Mouse (Mus musculus) erythroblast, embryonic 14.5 days (primary cell): ENCODE measurements around the gene Ltbp1. TPM values are rescaled to one million over a fixed set of nuclear protein-coding genes. Genes with fewer than 3 reads are reported as not detected.

Source experiments
- H3K27me3 ChIP-seq: 2 replicates; pipeline ENCODE4 v1.6.1; 2012; ENCODE audit warnings: inconsistent platforms; ENCODE audit not compliant: control insufficient read depth
- H3K36me3 ChIP-seq: 2 replicates; pipeline ENCODE4 v1.6.1; 2012; ENCODE audit warnings: mild to moderate bottlenecking, inconsistent platforms; ENCODE audit not compliant: control insufficient read depth
- H3K4me1 ChIP-seq: 2 replicates; pipeline ENCODE4 v1.6.1; 2012; ENCODE audit warnings: inconsistent platforms; ENCODE audit not compliant: control insufficient read depth
- H3K4me3 ChIP-seq: replicated peaks from 2 replicates; pipeline ENCODE3; 2012; ENCODE audit warnings: moderate library complexity, mild to moderate bottlenecking, inconsistent platforms
- H3K9me3 ChIP-seq: 2 replicates; pipeline ENCODE4 v1.6.1; 2012; ENCODE audit warnings: low read length, inconsistent platforms, mixed read lengths; ENCODE audit not compliant: control insufficient read depth
- GATA1 ChIP-seq: IDR thresholded peaks from 2 replicates; pipeline ENCODE4 v1.6.1; 2012; ENCODE audit warnings: low read length, inconsistent platforms, mixed read lengths
- TAL1 ChIP-seq: IDR thresholded peaks from 3 replicates; pipeline ENCODE4 v1.6.1; 2012; ENCODE audit warnings: low read length, inconsistent platforms, mixed read lengths
- polyA plus RNA-seq: library from polyadenylated mRNA; stranded (reverse); fragments of >175 nt; gene quantifications from 2 replicates; pipeline ENCODE4 v1.2.3, GENCODE M21; 2012

Gene Ltbp1
- polyA plus RNA-seq, 1 experiment: 0.06 TPM

DNA sequence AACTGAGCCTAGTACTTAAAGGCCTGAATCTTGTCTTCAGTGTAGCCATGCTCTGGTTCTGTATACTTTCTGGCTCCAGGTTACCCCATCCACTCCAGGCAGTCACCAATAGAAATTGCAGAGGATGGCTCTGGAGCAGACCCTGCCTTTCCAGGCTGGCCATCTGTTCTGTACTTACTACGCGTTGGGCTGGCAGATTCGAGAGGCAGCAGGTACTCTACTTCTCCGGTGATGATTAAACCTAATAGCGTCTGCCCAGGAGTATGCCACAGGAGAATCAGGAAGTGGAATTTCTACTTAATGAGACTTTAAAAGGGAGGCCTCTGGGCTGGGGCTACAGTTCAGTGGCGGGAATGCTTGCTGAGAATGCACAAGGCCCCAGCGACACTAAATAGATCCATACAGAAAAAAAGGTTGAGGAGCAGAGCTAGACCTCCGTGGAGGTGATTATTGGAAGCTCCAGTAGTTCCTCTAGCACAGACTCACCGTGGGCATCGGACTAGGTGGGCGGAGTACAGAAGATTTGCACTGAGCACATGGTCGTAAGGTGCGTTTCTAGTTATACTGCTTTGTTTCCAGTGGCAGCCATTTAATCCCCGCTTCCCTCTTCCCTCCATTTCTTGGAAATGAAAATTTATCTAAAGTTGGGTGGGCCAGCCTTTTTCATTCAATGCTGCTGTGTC lies 177.1 kb downstream of the Ltbp1 start:
- H3K4me1 ChIP-seq: no peaks in the 10 kb centered on the region
- H3K9me3 ChIP-seq: no peaks in the 10 kb centered on the region
- no peak overlapping the region for H3K4me3 ChIP-seq
- TF ChIP-seq TAL1 (no peak), GATA1 (no peak)
- no peaks in the 10 kb centered on the region for H3K27me3 ChIP-seq
- H3K36me3 ChIP-seq: no peaks in the 10 kb centered on the region

DNA sequence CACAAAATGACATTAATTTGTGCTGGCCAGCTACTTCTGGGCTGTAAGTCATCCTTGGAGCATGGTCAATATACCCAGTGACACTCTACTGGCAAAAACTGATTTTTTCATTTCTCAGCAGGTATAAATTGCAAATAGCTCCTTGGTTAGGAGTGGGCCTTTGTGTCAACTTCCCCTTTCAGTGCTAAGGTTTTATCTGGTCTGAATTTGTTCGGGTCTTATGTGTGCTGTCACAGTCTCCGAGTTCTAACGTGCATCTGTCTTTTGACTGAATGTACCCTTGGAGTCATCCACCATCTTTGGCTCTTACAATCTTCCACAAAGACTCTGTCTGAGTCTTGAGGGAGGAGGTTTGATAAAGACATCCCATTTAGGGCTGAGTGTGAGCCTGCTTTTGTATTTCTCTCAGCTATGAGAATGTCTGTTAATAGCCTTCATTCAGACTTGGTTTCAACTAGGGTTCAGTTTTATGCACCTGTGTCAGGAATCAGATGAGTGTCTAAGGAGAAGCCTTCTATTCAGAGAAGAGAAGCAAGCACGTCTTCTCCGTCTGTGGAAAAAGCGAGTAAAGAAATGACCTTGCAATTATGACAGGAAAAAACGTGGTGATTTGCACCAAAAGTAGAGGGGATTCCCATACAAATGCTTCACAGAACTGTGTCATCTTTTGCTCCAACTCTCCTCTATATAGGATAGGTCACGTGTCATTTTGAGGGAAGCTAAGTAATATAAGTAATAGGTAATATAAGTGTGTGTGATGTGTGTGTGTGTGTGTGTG lies 181.6 kb downstream of the Ltbp1 start:
- TF ChIP-seq GATA1 (no peak), TAL1 (no peak)
- Histone ChIP-seq H3K9me3 (no peaks in the 10 kb centered on the region), H3K4me1 (no peaks in the 10 kb centered on the region), H3K4me3 (no peak overlapping the region), H3K36me3 (no peaks in the 10 kb centered on the region), H3K27me3 (no peaks in the 10 kb centered on the region)

DNA sequence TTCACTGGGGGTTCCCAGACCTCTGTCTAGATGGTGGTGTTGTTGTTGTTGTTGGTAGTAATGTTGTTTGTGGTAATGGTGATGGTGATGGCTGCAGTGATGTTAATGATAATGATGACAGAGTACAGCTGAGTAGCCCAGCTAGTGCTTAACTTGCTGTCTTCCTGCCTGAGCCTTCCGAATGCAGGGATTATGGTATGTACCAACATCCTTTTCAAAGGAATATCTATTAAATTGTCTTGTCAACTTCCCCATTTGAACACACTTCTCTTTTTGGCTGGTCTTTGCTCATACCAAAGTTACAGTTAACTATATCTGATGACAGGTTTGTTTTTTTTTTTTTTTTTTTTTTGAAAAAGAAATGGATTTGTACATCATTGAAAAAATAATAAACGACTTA lies 191.6 kb downstream of the Ltbp1 start:
- no peak overlapping the region for H3K4me3 ChIP-seq
- TF ChIP-seq TAL1 (no peak), GATA1 (no peak)
- peaks cover 6% of the 10 kb centered on the region for H3K4me1 ChIP-seq
- H3K27me3 ChIP-seq: no peaks in the 10 kb centered on the region
- H3K9me3 ChIP-seq: no peaks in the 10 kb centered on the region
- no peaks in the 10 kb centered on the region for H3K36me3 ChIP-seq

DNA sequence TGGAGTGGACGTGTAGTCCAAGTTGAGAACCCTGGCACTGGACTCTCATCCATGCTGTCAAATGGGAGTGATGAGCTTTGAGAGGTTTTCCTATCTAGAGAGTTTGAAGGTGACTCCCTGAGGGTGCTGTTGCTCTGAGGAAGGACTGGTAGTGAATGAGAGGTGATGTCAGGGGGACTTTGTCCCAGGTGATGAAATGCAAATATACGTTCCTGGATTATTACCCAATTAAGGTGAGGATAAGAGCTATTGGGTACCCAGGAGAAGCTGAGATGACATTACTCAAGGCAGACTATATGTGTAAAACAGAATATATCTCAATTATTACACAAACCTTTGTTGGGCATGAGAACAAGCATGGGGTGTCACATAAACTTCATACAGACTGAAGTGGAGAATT lies 193.4 kb downstream of the Ltbp1 start:
- Histone ChIP-seq H3K27me3 (no peaks in the 10 kb centered on the region), H3K4me3 (no peak overlapping the region), H3K4me1 (peaks cover 6% of the 10 kb centered on the region), H3K36me3 (no peaks in the 10 kb centered on the region), H3K9me3 (no peaks in the 10 kb centered on the region)
- TF ChIP-seq TAL1 (no peak), GATA1 (no peak)

DNA sequence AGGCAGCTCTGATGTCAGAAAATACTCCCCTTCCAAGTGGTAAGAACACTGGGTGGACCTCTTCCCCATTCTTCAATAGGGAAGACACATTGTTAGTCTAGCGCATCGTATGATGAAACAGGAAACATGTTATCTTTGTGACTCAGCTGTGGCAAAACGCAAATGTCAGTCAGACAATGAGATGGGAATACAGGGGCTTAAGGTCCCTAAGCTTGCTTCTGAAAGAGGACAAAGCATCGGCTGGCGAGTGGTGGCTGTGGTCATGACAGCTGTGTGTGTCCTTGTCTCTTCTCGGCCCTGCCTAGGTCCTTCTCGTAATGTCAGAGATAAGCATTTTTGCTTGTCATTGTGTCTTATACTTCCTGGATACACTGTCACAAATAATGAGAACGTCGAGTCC lies 194.3 kb downstream of the Ltbp1 start:
- no peak for TF ChIP-seq TAL1
- Histone ChIP-seq H3K4me3 (no peak overlapping the region), H3K9me3 (no peaks in the 10 kb centered on the region)

DNA sequence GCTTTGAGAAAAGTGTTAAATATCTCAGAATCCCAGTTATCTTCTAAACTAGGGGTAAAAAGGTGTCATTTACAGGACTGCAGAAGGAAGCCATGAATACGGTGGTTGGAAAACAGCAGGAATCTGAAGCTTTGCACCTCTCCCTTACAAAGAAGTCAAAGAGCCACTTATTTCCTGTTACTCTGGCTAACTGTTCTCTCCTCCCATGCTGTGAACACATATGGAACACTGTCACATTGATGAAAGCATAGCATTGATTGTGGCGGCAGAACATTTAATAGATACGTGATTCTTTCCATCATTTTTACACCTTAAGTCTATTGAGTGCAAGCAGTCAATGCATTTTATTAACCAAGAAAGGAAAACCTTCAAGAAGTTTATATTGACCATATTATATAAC lies 196.9 kb downstream of the Ltbp1 start:
- peaks cover 6% of the 10 kb centered on the region for H3K4me1 ChIP-seq
- H3K4me3 ChIP-seq: no peak overlapping the region
- H3K9me3 ChIP-seq: no peaks in the 10 kb centered on the region
- no peaks in the 10 kb centered on the region for H3K27me3 ChIP-seq
- no peak for TF ChIP-seq GATA1
- TF ChIP-seq TAL1: no peak
- no peaks in the 10 kb centered on the region for H3K36me3 ChIP-seq

More for the DNA sequence above, 194.3 kb downstream of the Ltbp1 start:
- H3K36me3 ChIP-seq: no peaks in the 10 kb centered on the region
- H3K4me1 ChIP-seq: peaks cover 6% of the 10 kb centered on the region
- no peaks in the 10 kb centered on the region for H3K27me3 ChIP-seq

DNA sequence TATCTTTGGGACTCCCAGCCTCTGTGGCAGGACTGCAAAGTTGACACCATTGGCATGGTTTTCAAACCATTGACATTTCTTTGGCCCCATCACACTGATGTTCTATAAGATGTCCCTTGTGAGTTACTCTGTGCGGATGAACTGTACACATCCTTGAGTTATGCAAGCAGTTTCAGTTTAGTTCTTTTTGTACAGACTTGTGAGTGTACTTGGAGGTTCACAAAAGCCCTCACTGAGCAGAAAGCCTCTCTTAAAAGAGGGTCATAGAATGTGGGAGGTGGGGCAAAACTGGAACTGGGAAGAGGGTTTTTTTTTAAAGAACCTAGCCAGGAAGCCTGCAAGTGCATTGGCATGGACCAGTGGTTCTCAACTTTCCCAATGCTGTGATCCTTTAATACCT lies 198.7 kb downstream of the Ltbp1 start:
- H3K4me1 ChIP-seq: peaks cover 6% of the 10 kb centered on the region

DNA sequence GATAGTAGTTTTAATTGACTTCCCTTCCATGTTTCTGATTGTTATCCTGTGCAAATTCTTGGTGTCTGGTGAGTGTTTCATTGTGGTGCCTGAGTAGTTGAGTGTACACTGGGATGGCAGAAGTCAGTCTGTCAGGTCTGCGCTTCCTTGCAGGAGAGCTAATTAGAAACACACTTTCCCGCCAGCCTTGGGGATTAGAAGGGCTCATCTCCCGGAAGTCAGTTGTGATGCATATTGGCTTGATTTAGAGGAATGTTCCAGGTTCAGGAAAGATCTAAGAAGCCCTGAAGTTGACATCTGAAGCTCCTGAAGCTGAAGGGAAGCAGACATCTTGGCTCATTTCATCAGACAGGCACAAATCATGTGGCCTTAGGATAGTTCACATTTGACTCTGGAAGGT lies 200.9 kb downstream of the Ltbp1 start:
- Histone ChIP-seq H3K27me3 (no peaks in the 10 kb centered on the region), H3K4me3 (no peak overlapping the region), H3K9me3 (no peaks in the 10 kb centered on the region), H3K36me3 (no peaks in the 10 kb centered on the region), H3K4me1 (no peaks in the 10 kb centered on the region)
- TF ChIP-seq TAL1 (no peak), GATA1 (no peak)

More for the DNA sequence above, 198.7 kb downstream of the Ltbp1 start:
- Histone ChIP-seq H3K36me3 (no peaks in the 10 kb centered on the region), H3K27me3 (no peaks in the 10 kb centered on the region), H3K4me3 (no peak overlapping the region), H3K9me3 (no peaks in the 10 kb centered on the region)
- TF ChIP-seq TAL1: no peak
- no peak for TF ChIP-seq GATA1

DNA sequence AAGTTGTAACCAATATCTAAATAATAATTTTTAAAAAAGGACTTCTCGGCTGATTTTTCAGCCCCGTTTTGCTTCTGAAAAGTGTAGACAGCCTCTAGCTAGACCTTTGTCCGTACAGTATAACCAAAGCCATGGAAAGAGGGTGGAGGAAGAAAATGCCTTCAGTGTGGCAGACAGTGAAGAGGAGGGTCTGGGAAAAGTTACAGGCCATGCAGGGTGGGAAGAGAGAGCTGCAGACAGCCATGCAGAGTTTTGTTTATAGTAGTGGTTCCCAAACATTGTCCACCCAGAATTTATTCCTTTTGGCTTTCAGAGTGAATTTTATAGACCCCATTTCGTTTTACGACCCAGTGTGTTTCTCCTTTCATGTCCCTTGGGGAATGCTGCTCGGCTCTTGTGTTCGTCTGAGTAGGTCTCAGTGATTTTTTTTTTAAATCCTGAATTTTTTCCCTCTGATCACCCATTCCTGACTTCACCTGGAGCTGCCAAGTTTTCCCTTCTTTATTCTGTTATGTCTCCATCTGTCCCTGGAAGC lies 202.9 kb downstream of the Ltbp1 start:
- H3K4me3 ChIP-seq: no peak overlapping the region
- H3K9me3 ChIP-seq: no peaks in the 10 kb centered on the region
- H3K4me1 ChIP-seq: no peaks in the 10 kb centered on the region
- TF ChIP-seq TAL1: no peak
- no peak for TF ChIP-seq GATA1
- H3K27me3 ChIP-seq: no peaks in the 10 kb centered on the region
- H3K36me3 ChIP-seq: no peaks in the 10 kb centered on the region
